Mouse (Mus musculus): ENCODE data around the gene Mylk3. TPM values are rescaled to one million over a fixed set of nuclear protein-coding genes. Genes with fewer than 3 reads are reported as not detected.

Mylk3 gene
- polyA plus RNA-seq, 1 experiment, result not detected

- peaks cover 48% of the 10 kb centered on the region for H3K36me3 ChIP-seq (ENCODE audit: control insufficient read depth, insufficient read depth, low read length, poor library complexity, severe bottlenecking)
- no peak overlapping the region for H3K9ac ChIP-seq (ENCODE audit: low read depth, poor library complexity, severe bottlenecking)
These were observed 77.6 kb downstream of the Mylk3 start for GRCm38 (mm10) chr8:85308564-85308963.

DNA sequence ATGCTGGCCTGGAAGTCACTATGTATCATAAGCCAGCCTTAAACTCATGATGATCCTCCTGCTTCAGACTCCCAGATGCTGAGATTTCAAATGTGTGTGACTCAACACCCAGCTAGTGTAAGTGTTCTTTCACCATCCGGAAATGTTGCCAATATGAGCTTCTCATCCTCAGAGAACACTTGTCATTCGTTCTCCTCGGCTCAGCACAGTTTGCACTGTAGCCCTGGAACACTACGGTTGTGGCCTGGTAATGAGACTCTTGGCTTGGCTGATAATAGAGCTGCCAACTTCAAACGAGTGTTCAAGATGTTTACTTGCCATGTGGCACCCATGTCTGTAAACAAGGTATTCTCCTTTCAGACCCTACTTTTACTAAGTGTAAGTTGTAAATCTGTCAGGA lies 82.6 kb downstream of the Mylk3 start:
- Histone ChIP-seq H3K4me3 (ENCODE audit: low read depth, low read length) (no peak overlapping the region), H3K4me1 (ENCODE audit: control insufficient read depth, insufficient read depth, low read length) (no peaks in the 10 kb centered on the region), H3K9ac (ENCODE audit: low read depth, poor library complexity, severe bottlenecking) (no peak overlapping the region), H3K36me3 (ENCODE audit: control insufficient read depth, insufficient read depth, low read length, poor library complexity, severe bottlenecking) (peaks cover 66% of the 10 kb centered on the region), H3K27ac (ENCODE audit: insufficient read depth, low read length) (no peak overlapping the region), H3K27me3 (ENCODE audit: control insufficient read depth, insufficient read depth, low read length, poor library complexity, severe bottlenecking) (no peaks in the 10 kb centered on the region), H3K9me3 (replicated peaks; ENCODE audit: control insufficient read depth, insufficient read depth, low read length, poor library complexity, severe bottlenecking) (no peaks in the 10 kb centered on the region)
- TF ChIP-seq EP300 (IDR thresholded peaks at IDR 0.05; ENCODE audit: insufficient read depth, low read depth, low read length) (no peak), POLR2A (IDR thresholded peaks at IDR 0.05; ENCODE audit: insufficient read depth, low read length) (no peak), CTCF (IDR thresholded peaks at IDR 0.05; ENCODE audit: low read depth, low read length) (no peak)

More at GRCm38 (mm10) chr8:85308564-85308963, 77.6 kb downstream of the Mylk3 start:
- no peak for TF ChIP-seq CTCF (IDR thresholded peaks at IDR 0.05; ENCODE audit: low read depth, low read length)
- no peak for TF ChIP-seq EP300 (IDR thresholded peaks at IDR 0.05; ENCODE audit: insufficient read depth, low read depth, low read length)
- no peak for TF ChIP-seq POLR2A (IDR thresholded peaks at IDR 0.05; ENCODE audit: insufficient read depth, low read length)
- Histone ChIP-seq H3K9me3 (replicated peaks; ENCODE audit: control insufficient read depth, insufficient read depth, low read length, poor library complexity, severe bottlenecking) (no peaks in the 10 kb centered on the region), H3K4me1 (ENCODE audit: control insufficient read depth, insufficient read depth, low read length) (no peaks in the 10 kb centered on the region), H3K27me3 (ENCODE audit: control insufficient read depth, insufficient read depth, low read length, poor library complexity, severe bottlenecking) (no peaks in the 10 kb centered on the region), H3K27ac (ENCODE audit: insufficient read depth, low read length) (no peak overlapping the region), H3K4me3 (ENCODE audit: low read depth, low read length) (no peak overlapping the region)

DNA sequence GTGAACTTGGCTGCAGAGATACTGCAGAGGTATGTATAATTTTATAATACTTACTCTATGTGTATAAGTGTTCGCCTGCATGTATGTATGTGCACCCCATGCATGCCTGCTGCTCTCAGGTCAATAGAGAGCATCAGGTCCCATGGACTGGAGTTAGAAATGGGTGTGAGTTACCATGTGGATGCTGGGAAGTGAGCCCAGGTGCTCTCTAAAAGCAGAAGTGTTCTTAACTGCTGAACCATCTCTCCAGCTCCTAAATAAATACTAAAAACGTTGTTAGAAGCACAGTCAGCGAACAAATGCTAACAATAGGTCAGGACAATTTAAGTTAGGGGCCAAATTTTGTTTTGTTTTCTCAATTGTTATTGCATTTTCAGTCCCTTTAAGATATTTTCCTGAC lies 83.2 kb downstream of the Mylk3 start:
- peaks cover 61% of the 10 kb centered on the region for H3K36me3 ChIP-seq (ENCODE audit: control insufficient read depth, insufficient read depth, low read length, poor library complexity, severe bottlenecking)
- no peak for TF ChIP-seq POLR2A (IDR thresholded peaks at IDR 0.05; ENCODE audit: insufficient read depth, low read length)
- no peak for TF ChIP-seq CTCF (IDR thresholded peaks at IDR 0.05; ENCODE audit: low read depth, low read length)
- TF ChIP-seq EP300 (IDR thresholded peaks at IDR 0.05; ENCODE audit: insufficient read depth, low read depth, low read length), result no peak
- no peaks in the 10 kb centered on the region for H3K9me3 ChIP-seq (replicated peaks; ENCODE audit: control insufficient read depth, insufficient read depth, low read length, poor library complexity, severe bottlenecking)
- H3K4me1 ChIP-seq (ENCODE audit: control insufficient read depth, insufficient read depth, low read length), result no peaks in the 10 kb centered on the region
- no peaks in the 10 kb centered on the region for H3K27me3 ChIP-seq (ENCODE audit: control insufficient read depth, insufficient read depth, low read length, poor library complexity, severe bottlenecking)
- H3K27ac ChIP-seq (ENCODE audit: insufficient read depth, low read length), result no peak overlapping the region
- no peak overlapping the region for H3K9ac ChIP-seq (ENCODE audit: low read depth, poor library complexity, severe bottlenecking)
- H3K4me3 ChIP-seq (ENCODE audit: low read depth, low read length), result no peak overlapping the region

DNA sequence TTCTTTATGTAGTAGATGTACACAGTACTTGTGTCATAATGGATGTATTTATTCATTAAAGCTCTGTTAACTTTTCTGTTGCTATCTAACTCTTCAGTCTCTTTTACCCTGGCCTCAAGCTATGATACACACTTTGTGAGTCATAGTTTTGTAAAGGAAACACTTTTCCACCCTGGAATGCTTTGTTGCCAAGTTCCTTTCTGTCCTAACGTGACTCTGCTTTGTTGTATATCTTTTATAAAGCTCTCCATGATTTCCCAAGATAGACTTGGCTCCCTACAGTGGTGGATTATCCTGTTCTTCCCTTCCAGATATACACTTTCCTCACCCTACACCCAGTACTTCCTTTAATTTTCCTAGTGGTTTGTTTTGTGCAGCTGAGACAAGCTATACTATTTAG lies 84.2 kb downstream of the Mylk3 start:
- Histone ChIP-seq H3K27me3 (ENCODE audit: control insufficient read depth, insufficient read depth, low read length, poor library complexity, severe bottlenecking) (no peaks in the 10 kb centered on the region), H3K9ac (ENCODE audit: low read depth, poor library complexity, severe bottlenecking) (no peak overlapping the region), H3K9me3 (replicated peaks; ENCODE audit: control insufficient read depth, insufficient read depth, low read length, poor library complexity, severe bottlenecking) (no peaks in the 10 kb centered on the region), H3K36me3 (ENCODE audit: control insufficient read depth, insufficient read depth, low read length, poor library complexity, severe bottlenecking) (peaks cover 52% of the 10 kb centered on the region), H3K4me1 (ENCODE audit: control insufficient read depth, insufficient read depth, low read length) (no peaks in the 10 kb centered on the region), H3K4me3 (ENCODE audit: low read depth, low read length) (no peak overlapping the region), H3K27ac (ENCODE audit: insufficient read depth, low read length) (no peak overlapping the region)
- TF ChIP-seq EP300 (IDR thresholded peaks at IDR 0.05; ENCODE audit: insufficient read depth, low read depth, low read length), result no peak
- no peak for TF ChIP-seq CTCF (IDR thresholded peaks at IDR 0.05; ENCODE audit: low read depth, low read length)

DNA sequence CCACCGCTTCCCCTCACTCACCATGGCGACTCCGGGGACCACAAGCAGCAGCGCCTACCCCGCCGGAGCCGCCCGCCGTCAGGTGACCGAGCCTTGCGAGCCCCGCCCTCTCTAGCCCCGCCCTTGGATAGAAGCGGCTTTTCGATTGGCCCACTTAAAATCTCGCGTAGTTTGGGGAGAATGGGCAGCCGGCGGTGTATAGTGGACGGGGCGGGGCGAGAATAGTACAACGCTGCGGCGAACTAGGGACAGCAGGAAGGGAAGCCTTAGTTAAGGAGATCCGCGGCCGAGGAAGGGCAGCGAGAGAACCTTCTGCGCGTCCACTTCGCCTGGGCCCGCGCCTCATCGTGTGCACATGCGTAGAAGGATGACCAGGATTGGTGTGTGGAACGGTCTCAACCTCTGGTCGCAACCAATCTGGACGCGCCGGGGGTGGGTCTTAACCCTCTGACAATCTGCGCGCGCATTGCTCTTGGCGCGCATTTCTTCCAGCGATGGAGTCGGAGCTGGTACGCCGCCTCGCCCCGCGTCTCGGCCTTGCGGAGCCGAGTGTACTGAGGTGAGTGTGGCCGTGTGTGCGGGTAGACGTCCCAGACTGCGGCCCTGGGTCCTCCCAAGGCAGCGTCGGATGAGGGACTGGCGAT lies 86.6 kb downstream of the Mylk3 start, which contains the start of the genes Orc6 and Vps35:
Gene Orc6 (plus strand): TSS at position 199 of the 644 bp plus-strand sequence.
Gene Vps35 (minus strand): TSS at position 369 of the 644 bp plus-strand sequence.
- Histone ChIP-seq H3K4me3 (ENCODE audit: low read depth, low read length) (peak within 1 kb of the TSS; percentile 92), H3K36me3 (ENCODE audit: control insufficient read depth, insufficient read depth, low read length, poor library complexity, severe bottlenecking) (peaks cover 33% of the 10 kb centered on the region), H3K27me3 (ENCODE audit: control insufficient read depth, insufficient read depth, low read length, poor library complexity, severe bottlenecking) (no peaks in the 10 kb centered on the region), H3K9ac (ENCODE audit: low read depth, poor library complexity, severe bottlenecking) (peak within 1 kb of the TSS; percentile 62), H3K9me3 (replicated peaks; ENCODE audit: control insufficient read depth, insufficient read depth, low read length, poor library complexity, severe bottlenecking) (no peaks in the 10 kb centered on the region), H3K27ac (ENCODE audit: insufficient read depth, low read length) (peak within 1 kb of the TSS; percentile 46), H3K4me1 (ENCODE audit: control insufficient read depth, insufficient read depth, low read length) (no peaks in the 10 kb centered on the region)
- no peak for TF ChIP-seq CTCF (IDR thresholded peaks at IDR 0.05; ENCODE audit: low read depth, low read length)
- TF ChIP-seq EP300 (IDR thresholded peaks at IDR 0.05; ENCODE audit: insufficient read depth, low read depth, low read length), result no peak
- TF ChIP-seq POLR2A (IDR thresholded peaks at IDR 0.05; ENCODE audit: insufficient read depth, low read length), result peak; percentile 70

DNA sequence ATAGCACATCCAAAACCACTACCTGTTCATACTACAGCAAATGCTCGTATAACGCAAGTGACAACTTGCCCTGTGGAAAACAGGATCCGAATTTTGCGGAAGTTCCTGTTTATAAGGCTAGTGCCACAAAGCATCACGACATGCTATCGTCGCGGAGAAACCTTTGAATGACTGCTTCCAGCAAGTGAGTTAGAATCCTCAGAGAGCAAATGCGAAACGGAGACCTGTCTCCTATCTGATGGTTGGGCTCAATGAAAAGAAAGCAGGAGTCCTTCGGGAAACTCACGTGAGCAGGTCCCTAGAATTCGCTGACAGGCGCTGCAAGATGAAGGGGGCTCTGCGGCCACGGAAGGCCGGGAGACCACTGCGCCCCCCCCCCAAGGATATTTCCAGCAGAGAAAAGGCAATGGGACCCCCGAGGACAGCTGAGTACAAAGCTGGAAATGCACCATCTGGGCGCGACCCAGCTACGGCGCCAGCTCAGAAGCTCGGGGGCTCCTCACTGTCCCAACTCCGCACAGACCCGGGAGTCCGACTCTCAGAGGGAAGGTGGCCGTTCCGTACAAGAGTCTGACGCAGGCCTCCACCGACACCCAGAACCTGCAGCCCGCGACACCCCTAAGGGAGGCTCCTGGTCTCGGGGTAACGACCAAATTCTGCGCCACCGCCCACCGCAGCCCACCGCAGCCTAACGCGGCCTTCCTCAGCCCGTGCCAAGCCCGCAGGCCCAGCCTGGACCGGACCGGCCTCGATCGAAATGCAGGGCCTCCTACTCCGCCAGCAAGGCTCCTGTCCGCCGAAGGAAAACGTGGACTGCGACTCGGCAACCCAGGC lies 87.3 kb downstream of the Mylk3 start:
- Histone ChIP-seq H3K4me1 (ENCODE audit: control insufficient read depth, insufficient read depth, low read length) (no peaks in the 10 kb centered on the region), H3K27ac (ENCODE audit: insufficient read depth, low read length) (no peak overlapping the region), H3K9ac (ENCODE audit: low read depth, poor library complexity, severe bottlenecking) (peak overlapping the region; percentile 62), H3K9me3 (replicated peaks; ENCODE audit: control insufficient read depth, insufficient read depth, low read length, poor library complexity, severe bottlenecking) (no peaks in the 10 kb centered on the region), H3K4me3 (ENCODE audit: low read depth, low read length) (peak overlapping the region; percentile 92), H3K36me3 (ENCODE audit: control insufficient read depth, insufficient read depth, low read length, poor library complexity, severe bottlenecking) (peaks cover 37% of the 10 kb centered on the region), H3K27me3 (ENCODE audit: control insufficient read depth, insufficient read depth, low read length, poor library complexity, severe bottlenecking) (no peaks in the 10 kb centered on the region)
- no peak for TF ChIP-seq CTCF (IDR thresholded peaks at IDR 0.05; ENCODE audit: low read depth, low read length)

All from ES-Bruce4 (cell line).